Mouse (Mus musculus) liver, embryonic 14.5 days (tissue): ENCODE results near the gene Trim26.

Experiments used
- CTCF ChIP-seq: IDR thresholded peaks from 2 replicates; pipeline ENCODE4 v1.5.1; 2016; ENCODE audit warnings: antibody characterized with exemption, low read depth, control low read depth
- EP300 ChIP-seq: IDR thresholded peaks from 2 replicates; pipeline ENCODE4 v1.6.1; 2016; ENCODE audit warnings: antibody characterized with exemption, low read depth

DNA sequence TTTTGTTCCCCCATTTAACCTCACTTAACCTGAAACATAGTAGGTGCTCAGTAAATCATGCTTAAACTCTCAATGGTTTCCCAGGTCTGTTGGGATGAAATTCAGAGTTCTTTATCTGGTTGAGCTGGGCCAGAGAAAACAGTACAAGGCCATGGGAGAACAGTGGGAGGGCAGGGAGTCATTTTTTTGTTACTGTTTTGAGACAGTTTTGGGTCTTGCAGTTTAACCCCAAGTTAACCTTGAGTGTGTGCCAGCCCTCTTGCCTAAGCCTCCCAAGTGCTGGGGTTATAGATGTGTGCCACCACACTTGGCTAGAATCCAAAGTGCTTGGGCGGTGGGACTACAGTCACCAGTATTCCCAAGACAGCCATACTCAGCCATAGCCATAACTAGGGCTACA is 7.8 kb downstream of the Trim26 start:
- TF ChIP-seq CTCF (no peak), EP300 (no peak)
